Mouse (Mus musculus) liver, postnatal 0 days (tissue): ENCODE data around the gene Fras1. TPM values are rescaled to one million over a fixed set of nuclear protein-coding genes. Genes with fewer than 3 reads are reported as not detected.

Experiments
- ATAC-seq: fragments of 200-750 bp; cut with Nextera tagmentation; 2 replicates; pipeline ENCODE4 v1.8.0; 2017; ENCODE audit warnings: mild to moderate bottlenecking, moderate library complexity
- DNase-seq: peaks from one replicate; pipeline ENCODE4 v3.0.0-alpha.2; 2016
- H3K27ac ChIP-seq: fragments of 300-500 bp; sonication (generic); 2 replicates; pipeline ENCODE4 v1.5.1; 2014; ENCODE audit warnings: antibody characterized with exemption, moderate library complexity, mild to moderate bottlenecking, low read depth
- H3K27me3 ChIP-seq: fragments of 300-500 bp; sonication (generic); 2 replicates; pipeline ENCODE4 v1.6.1; 2014; ENCODE audit warnings: low read length, control low read depth, mixed read lengths; ENCODE audit not compliant: insufficient read depth
- H3K36me3 ChIP-seq: fragments of 300-500 bp; sonication (generic); replicated peaks from 2 replicates; pipeline ENCODE4 v1.6.1; 2014; ENCODE audit warnings: mild to moderate bottlenecking, control low read depth, low read length, moderate library complexity, mixed read lengths; ENCODE audit not compliant: insufficient read depth
- H3K4me1 ChIP-seq: fragments of 300-500 bp; sonication (generic); 2 replicates; pipeline ENCODE4 v1.6.1; 2014; ENCODE audit warnings: antibody characterized with exemption, mild to moderate bottlenecking, control low read depth; ENCODE audit not compliant: insufficient read depth
- H3K4me2 ChIP-seq: fragments of 300-500 bp; sonication (generic); 2 replicates; pipeline ENCODE4 v1.6.1; 2014; ENCODE audit warnings: low read depth, mild to moderate bottlenecking, low read length, moderate library complexity, mixed read lengths
- H3K4me3 ChIP-seq: fragments of 300-500 bp; sonication (generic); 2 replicates; pipeline ENCODE4 v1.5.1; 2014; ENCODE audit warnings: low read depth, low read length
- H3K9ac ChIP-seq: fragments of 300-500 bp; sonication (generic); replicated peaks from 2 replicates; pipeline ENCODE4 v1.6.1; 2014; ENCODE audit warnings: mild to moderate bottlenecking, moderate library complexity
- H3K9me3 ChIP-seq: fragments of 300-500 bp; sonication (generic); 2 replicates; pipeline ENCODE4 v1.6.1; 2016; ENCODE audit warnings: mild to moderate bottlenecking, control low read depth, low read length, mixed read lengths
- CTCF ChIP-seq: sonication (generic); IDR thresholded peaks from 2 replicates; pipeline ENCODE4 v1.5.1; 2016; ENCODE audit warnings: antibody characterized with exemption, low read depth
- EP300 ChIP-seq: IDR thresholded peaks from 2 replicates; pipeline ENCODE4 v1.6.1; 2016; ENCODE audit warnings: antibody characterized with exemption, low read depth, mild to moderate bottlenecking
- WGBS: fragments of 180-500 bp; shearing (Covaris S2); extraction: QIAGEN DNeasy Blood & Tissue Kit; methylation state at CpG from one replicate; pipeline ENCODE4 v1.1.7; 2014; ENCODE audit not compliant: insufficient replicate concordance; 5-methylcytosine and 5-hydroxymethylcytosine counted together
- polyA plus RNA-seq: library from polyadenylated mRNA; unstranded; fragments of >200 nt; fragmentation: Nextera tagmentation; extraction: Ambion mirVana; gene quantifications from 2 replicates; pipeline ENCODE4 v1.2.1, GENCODE M21; 2015

The Fras1 gene
- polyA plus RNA-seq, 1 experiment from 2014 or later, result 0.41 TPM

DNA sequence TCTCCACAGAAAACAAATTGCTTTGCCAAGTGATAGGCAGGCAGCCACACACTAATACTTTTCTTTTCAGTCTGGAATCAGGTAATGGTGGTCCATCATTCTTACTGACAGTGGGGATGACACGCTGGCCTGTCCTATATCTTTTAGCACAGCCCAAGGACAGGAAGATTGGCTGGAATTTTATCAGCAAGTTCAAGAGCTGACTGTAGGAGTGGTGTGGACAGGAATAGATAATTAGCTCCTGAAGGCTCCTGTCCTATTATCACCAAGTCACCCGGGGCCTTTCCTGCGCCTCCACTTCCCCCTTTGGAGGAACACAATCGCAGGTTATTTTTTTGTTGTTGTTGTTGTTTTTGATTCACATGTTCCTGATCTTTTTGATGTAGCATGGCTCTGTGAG is 139.6 kb downstream of the Fras1 start:
- 45% methylated on average over 4 of the region's 4 CpGs for whole genome bisulfite sequencing
- Histone ChIP-seq H3K27ac (no peak overlapping the region), H3K27me3 (no peaks in the 10 kb centered on the region), H3K4me3 (no peak overlapping the region), H3K9ac (no peak overlapping the region), H3K36me3 (no peaks in the 10 kb centered on the region), H3K4me2 (no peak overlapping the region), H3K4me1 (no peaks in the 10 kb centered on the region), H3K9me3 (no peaks in the 10 kb centered on the region)
- no peak for DNase-seq
- TF ChIP-seq EP300 (no peak), CTCF (no peak)
- no peak for ATAC-seq

DNA sequence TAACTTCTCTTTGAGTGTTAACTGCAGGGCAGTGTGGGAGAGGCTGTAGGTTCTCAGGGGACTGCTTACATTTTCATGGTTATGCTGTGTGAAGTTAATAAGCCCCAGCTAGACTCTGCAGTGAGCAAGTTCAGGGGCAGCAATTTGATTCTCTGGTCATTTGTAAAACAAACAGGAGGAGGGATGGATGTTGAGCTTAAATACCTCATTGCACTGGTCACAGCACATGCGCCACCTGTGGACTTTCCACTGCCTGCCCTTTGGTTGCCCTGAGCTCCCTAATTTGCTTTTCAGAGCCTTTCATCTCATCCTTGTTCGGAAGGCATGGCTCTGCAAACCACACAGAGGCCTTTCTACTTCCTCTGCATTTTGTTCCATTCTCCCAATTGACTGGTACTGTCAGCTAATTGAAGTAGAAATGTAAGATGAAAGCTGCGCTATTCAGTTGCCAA is 142.1 kb downstream of the Fras1 start:
- TF ChIP-seq CTCF (no peak), EP300 (no peak)
- DNase-seq (no peak), ATAC-seq (no peak)
- H3K27ac ChIP-seq, result no peak overlapping the region
- no peaks in the 10 kb centered on the region for H3K36me3 ChIP-seq
- no peak overlapping the region for H3K9ac ChIP-seq
- no peaks in the 10 kb centered on the region for H3K9me3 ChIP-seq
- no peaks in the 10 kb centered on the region for H3K4me1 ChIP-seq
- no peak overlapping the region for H3K4me3 ChIP-seq
- H3K27me3 ChIP-seq, result no peaks in the 10 kb centered on the region
- H3K4me2 ChIP-seq, result no peak overlapping the region
- WGBS, result 58% methylated on average over 3 of the region's 3 CpGs

DNA sequence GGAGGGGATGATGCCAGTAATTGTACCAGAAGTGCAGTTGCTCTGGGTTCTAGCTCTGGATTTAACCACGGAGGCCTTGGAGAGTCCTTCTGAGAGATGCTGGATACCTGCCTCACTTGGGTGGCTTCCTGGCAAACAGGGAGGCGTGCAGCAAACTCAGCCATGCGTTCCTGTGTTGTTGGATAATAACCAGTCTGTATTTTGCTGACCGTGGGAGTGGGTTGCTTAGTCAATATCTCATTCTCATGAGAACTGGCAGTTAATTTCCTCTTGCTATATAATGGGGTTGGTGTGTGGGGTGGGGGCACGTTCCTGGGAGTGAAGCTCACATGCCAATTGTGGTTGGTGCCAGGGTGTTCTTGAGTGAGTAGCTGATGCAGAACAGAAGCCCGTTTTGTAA is 142.6 kb downstream of the Fras1 start:
- Histone ChIP-seq H3K27ac (no peak overlapping the region), H3K9ac (no peak overlapping the region), H3K4me2 (no peak overlapping the region), H3K36me3 (no peaks in the 10 kb centered on the region), H3K27me3 (no peaks in the 10 kb centered on the region), H3K4me1 (no peaks in the 10 kb centered on the region), H3K9me3 (no peaks in the 10 kb centered on the region), H3K4me3 (no peak overlapping the region)
- WGBS, result 69% methylated on average over 6 of the region's 6 CpGs
- TF ChIP-seq CTCF (no peak), EP300 (no peak)
- ATAC-seq (no peak), DNase-seq (no peak)

DNA sequence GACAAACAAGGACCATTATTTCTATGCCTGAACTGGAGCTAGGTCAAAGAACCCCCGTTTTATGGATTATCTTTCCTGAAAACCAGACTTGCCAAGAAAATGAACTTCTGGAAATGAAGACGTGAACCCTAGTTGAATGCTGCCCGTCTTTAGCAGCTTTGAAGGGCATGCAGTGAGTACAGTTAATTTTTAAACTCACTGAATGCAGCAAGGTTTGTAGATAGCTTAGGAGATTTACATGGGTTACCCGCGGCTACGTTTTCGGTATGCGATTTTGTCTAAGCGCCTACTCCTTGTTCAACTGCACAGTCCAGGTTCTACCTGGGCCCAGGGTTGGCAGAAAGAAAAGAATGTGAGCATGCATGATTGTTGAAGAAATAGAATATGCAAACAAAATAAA is 147.8 kb downstream of the Fras1 start:
- no peak overlapping the region for H3K27ac ChIP-seq
- ATAC-seq, result no peak

DNA sequence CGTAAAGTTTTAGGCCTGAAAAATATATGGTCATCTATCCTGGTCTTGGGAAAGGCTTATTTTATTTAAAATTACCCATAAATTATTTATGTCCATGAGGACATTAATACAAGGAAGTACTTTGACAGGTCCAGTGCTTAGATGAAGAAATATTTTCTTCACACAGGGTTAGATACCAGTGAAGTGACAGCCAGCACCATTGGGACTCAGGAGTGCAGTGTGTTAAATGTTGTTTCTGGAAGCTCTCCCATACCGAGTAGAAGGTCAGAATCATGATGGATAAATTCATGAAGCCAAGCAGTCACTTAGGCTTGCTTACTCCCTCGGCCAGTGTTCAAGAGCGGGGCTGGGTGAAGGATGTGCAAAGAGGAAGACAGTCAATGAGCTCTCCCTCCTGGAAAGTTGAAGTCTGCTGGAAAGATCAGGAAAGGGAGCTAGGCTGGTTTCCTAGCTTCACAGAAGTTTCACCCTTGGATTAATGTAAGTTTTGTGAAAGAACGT is 149.2 kb downstream of the Fras1 start:
- H3K27me3 ChIP-seq, result no peaks in the 10 kb centered on the region
- no peak overlapping the region for H3K4me2 ChIP-seq
- no peak overlapping the region for H3K9ac ChIP-seq
- H3K27ac ChIP-seq, result no peak overlapping the region
- H3K4me1 ChIP-seq, result no peaks in the 10 kb centered on the region
- WGBS, result 83% methylated on average over 5 of the region's 5 CpGs
- no peak for DNase-seq
- no peaks in the 10 kb centered on the region for H3K36me3 ChIP-seq
- TF ChIP-seq EP300, result no peak
- TF ChIP-seq CTCF, result no peak
- H3K4me3 ChIP-seq, result no peak overlapping the region
- ATAC-seq, result no peak
- H3K9me3 ChIP-seq, result no peaks in the 10 kb centered on the region

More for the DNA sequence above, 147.8 kb downstream of the Fras1 start:
- Histone ChIP-seq H3K36me3 (no peaks in the 10 kb centered on the region), H3K4me3 (no peak overlapping the region), H3K4me1 (no peaks in the 10 kb centered on the region), H3K9me3 (no peaks in the 10 kb centered on the region), H3K27me3 (no peaks in the 10 kb centered on the region), H3K4me2 (peak overlapping the region; percentile 58), H3K9ac (no peak overlapping the region; the same call in 1 of the 2 replicates)
- no peak for DNase-seq
- WGBS, result 56% methylated on average over 9 of the region's 9 CpGs
- TF ChIP-seq EP300, result no peak

DNA sequence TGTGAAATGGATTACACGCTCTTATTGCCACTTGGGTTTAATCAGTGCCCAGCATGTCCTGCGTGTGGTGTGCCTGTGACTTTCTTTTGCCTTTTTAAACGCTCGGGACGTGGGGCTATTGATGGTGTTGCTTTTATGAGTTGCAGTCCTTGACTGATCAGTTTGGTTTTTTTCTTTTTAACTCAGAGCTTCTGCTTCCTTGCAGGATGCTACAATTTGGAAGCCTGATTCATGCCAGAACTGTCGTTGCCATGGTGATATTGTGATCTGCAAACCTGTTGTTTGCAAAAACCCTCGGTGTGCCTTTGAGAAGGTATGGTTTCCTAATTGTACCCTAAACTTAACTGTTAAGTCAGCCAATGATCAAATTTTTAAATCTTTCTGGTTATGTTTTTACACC is 154.5 kb downstream of the Fras1 start:
- H3K4me3 ChIP-seq, result no peak overlapping the region
- H3K9me3 ChIP-seq, result no peaks in the 10 kb centered on the region
- no peak overlapping the region for H3K9ac ChIP-seq
- no peaks in the 10 kb centered on the region for H3K4me1 ChIP-seq
- TF ChIP-seq CTCF (no peak), EP300 (no peak)
- H3K36me3 ChIP-seq, result no peaks in the 10 kb centered on the region
- WGBS, result 73% methylated on average over 7 of the region's 7 CpGs
- no peak for ATAC-seq
- no peak for DNase-seq
- no peaks in the 10 kb centered on the region for H3K27me3 ChIP-seq
- H3K4me2 ChIP-seq, result no peak overlapping the region
- H3K27ac ChIP-seq, result no peak overlapping the region

DNA sequence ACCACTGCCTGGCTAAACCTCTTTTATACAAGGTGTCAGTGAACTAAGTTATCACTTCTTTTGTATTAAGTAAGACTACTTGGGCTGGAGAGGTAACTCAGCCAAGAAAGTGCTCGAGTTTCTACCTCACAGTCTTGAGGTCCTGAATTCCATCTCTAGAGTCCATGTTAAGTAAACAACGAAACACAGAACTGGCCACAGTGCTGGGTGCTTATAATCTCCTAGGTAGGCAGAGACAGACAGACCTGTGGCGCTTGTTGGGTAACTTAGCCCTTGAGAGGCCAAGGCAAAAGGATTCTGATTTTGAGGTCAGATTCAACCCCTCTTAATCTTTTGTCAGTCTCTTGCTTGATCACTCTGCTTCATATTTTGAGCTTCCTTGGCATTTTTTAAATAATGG is 156.8 kb downstream of the Fras1 start:
- H3K36me3 ChIP-seq, result no peaks in the 10 kb centered on the region
- H3K27ac ChIP-seq, result no peak overlapping the region
- TF ChIP-seq EP300 (no peak), CTCF (no peak)
- DNase-seq (no peak), ATAC-seq (no peak)
- no peaks in the 10 kb centered on the region for H3K4me1 ChIP-seq
- H3K4me3 ChIP-seq, result no peak overlapping the region
- H3K4me2 ChIP-seq, result no peak overlapping the region
- no peaks in the 10 kb centered on the region for H3K27me3 ChIP-seq
- no peaks in the 10 kb centered on the region for H3K9me3 ChIP-seq
- WGBS, result 67% methylated on average over 3 of the region's 3 CpGs
- H3K9ac ChIP-seq, result no peak overlapping the region
